Mouse (Mus musculus): ENCODE measurements around the gene Abat.
A peak's percentile ranks its signal among the peaks of the same experiment; 100 is the strongest.

The Abat gene

GRCm38 (mm10) chr16:8638131-8638530 is 124.9 kb downstream of the Abat start:
- no peak for DNase-seq

GRCm38 (mm10) chr16:8639466-8640191 is 126.4 kb downstream of the Abat start:
- no peak for DNase-seq

- DNase-seq = peak; percentile 63
These were observed 130.6 kb downstream of the Abat start for GRCm38 (mm10) chr16:8643855-8644254.

GRCm38 (mm10) chr16:8645546-8645945 is 132.3 kb downstream of the Abat start:
- no peak for DNase-seq

GRCm38 (mm10) chr16:8650007-8650406 is 136.8 kb downstream of the Abat start:
- no peak for DNase-seq

- DNase-seq = no peak
These were observed 141.9 kb downstream of the Abat start for GRCm38 (mm10) chr16:8655108-8655507.

GRCm38 (mm10) chr16:8655599-8655998 is 142.4 kb downstream of the Abat start:
- DNase-seq = peak; percentile 72

- no peak for DNase-seq
These were observed 143.0 kb downstream of the Abat start for GRCm38 (mm10) chr16:8656256-8656655.

- DNase-seq = no peak
These were observed 145.1 kb downstream of the Abat start for GRCm38 (mm10) chr16:8658349-8658748.

- no peak for DNase-seq
These were observed 145.5 kb downstream of the Abat start for GRCm38 (mm10) chr16:8658764-8659163.

GRCm38 (mm10) chr16:8663022-8663421 is 149.8 kb downstream of the Abat start:
- DNase-seq = no peak

GRCm38 (mm10) chr16:8663606-8664539 is 150.6 kb downstream of the Abat start:
- no peak for DNase-seq

- no peak for DNase-seq
These were observed 152.1 kb downstream of the Abat start for GRCm38 (mm10) chr16:8665367-8665766.

- peak; percentile 35 for DNase-seq
These were observed 153.2 kb downstream of the Abat start for GRCm38 (mm10) chr16:8666452-8666851.

GRCm38 (mm10) chr16:8667261-8667660 is 154.0 kb downstream of the Abat start:
- no peak for DNase-seq

GRCm38 (mm10) chr16:8667814-8668213 is 154.6 kb downstream of the Abat start:
- peak; percentile 59 for DNase-seq

GRCm38 (mm10) chr16:8668386-8668785 is 155.2 kb downstream of the Abat start:
- DNase-seq = no peak

GRCm38 (mm10) chr16:8669432-8669831 is 156.2 kb downstream of the Abat start:
- no peak for DNase-seq

GRCm38 (mm10) chr16:8670041-8671035 is 157.1 kb downstream of the Abat start:
- DNase-seq = no peak

Measured in liver (tissue).